Mouse (Mus musculus) layer of hippocampus, adult 18-20 months (tissue): ENCODE measurements around the gene Smarcal1. TPM values are rescaled to one million over a fixed set of nuclear protein-coding genes. Genes with fewer than 3 reads are reported as not detected.

Source experiments
- total RNA-seq, 2 experiments: library from RNA; stranded (reverse); gene quantifications; 2 replicates each; pipeline ENCODE4 v1.2.3; 2021

The Smarcal1 gene
- total RNA-seq, 2 experiments from 2014 or later: 60.7 to 63.0 TPM

Other genes with a start within 250 kb of the Smarcal1 start
- 10 to 100 TPM; 15.7 to 17.2 TPM for gene March4, start 46.3 kb upstream of the Smarcal1 start, total RNA-seq
- not detected for gene Ankar, start 117.3 kb downstream of the Smarcal1 start, total RNA-seq
- 100 to 1,000 TPM; 616 to 669 TPM for gene Rpl37a, start 128.0 kb downstream of the Smarcal1 start, total RNA-seq
- 10 to 100 TPM; 35.9 to 42.9 TPM for gene Igfbp2, start 241.3 kb downstream of the Smarcal1 start, total RNA-seq